Mouse (Mus musculus): ENCODE data around the gene Map3k5. TPM values are rescaled to one million over a fixed set of nuclear protein-coding genes. Genes with fewer than 3 reads are reported as not detected.

The Map3k5 gene
- polyA plus RNA-seq, 1 experiment: 11.3 TPM

DNA sequence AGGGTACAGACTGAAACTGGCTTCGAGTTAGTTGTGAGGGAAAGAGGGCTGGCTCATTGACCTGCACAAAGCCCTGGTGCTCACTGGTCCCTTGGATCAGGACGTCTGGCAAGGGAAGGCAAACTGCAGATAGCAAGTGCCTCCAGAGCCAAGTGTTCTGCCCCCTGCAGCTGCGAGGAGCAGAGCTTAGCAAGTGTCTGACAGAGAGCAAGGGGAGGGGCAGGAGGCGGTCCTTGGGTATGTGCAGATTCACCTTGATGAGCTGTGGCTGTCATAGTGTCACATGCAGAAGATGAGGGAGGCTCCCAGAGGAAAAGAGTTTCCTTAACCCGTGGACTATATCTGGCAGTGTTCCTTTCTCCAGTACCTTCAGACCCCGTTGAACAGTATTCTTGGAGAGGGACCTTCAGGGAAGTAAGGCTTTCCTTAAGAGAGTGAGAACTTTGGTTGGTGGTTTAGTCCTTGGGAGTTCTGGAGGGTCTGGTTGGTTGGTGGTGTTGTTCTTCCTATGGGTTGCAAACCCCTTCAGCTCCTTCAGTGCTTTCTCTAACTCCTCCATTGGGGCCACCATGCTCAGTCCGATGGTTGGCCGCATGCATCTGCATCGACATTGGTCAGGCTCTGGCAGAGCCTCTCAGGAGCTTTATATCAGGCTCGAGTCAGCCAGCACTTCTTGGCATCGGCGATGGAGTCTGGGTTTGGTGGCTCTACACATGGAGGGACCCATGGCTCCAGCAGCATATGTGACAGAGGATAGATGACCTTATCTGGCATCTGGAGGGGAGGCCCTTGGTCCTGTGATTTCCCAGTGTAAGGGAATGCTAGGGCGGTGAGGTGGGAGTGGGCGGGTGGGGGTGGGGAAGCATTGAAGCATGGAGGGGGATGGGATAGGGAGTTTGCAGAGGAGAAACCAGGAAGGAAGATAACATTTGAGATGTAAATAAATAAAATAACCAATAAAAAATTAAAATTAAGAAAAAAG is 60.5 kb downstream of the Map3k5 start:
- Histone ChIP-seq H3K27ac (ENCODE audit: insufficient read depth, low read depth, low read length) (peak overlapping the region; percentile 1), H3K27me3 (replicated peaks; ENCODE audit: control insufficient read depth, insufficient read depth, low read length) (no peaks in the 10 kb centered on the region), H3K4me1 (ENCODE audit: control insufficient read depth, insufficient read depth, low read length) (peaks cover 24% of the 10 kb centered on the region), H3K36me3 (ENCODE audit: control insufficient read depth, insufficient read depth, low read length) (no peaks in the 10 kb centered on the region), H3K4me3 (ENCODE audit: insufficient read depth, low read depth, low read length) (no peak overlapping the region)
- 54% methylated on average over 14 of the region's 14 CpGs for WGBS
- DNase-seq: peak; percentile 94
- TF ChIP-seq POLR2A (IDR thresholded peaks at IDR 0.05; ENCODE audit: low read depth, low read length) (no peak), CTCF (conservative IDR thresholded peaks at IDR 0.05; ENCODE audit: insufficient read depth, insufficient read length, low read depth, low read length) (no peak; the same call in 1 of the 2 replicates)

DNA sequence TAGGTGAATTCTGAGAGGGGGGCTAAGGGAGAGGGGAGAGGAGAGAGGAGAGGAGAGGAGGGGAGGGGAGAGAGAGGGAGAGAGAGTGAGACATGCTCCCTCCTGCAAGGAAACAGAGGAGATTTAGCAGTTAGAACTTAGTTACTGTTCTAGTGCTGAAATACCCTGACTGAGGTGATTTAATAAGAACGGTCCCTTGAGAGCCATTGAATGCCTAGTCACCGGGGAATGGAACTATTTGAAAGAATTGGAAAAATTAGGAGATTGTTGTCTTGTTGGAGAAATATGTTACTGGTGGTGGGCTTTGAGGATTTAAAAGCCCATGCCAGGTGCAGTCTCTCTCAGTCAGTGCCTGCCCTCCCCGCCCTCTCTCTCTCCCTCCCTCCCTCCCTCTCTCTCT is 61.9 kb downstream of the Map3k5 start:
- H3K4me3 ChIP-seq (ENCODE audit: insufficient read depth, low read depth, low read length): no peak overlapping the region
- no peak for TF ChIP-seq CTCF (conservative IDR thresholded peaks at IDR 0.05; ENCODE audit: insufficient read depth, insufficient read length, low read depth, low read length)
- TF ChIP-seq POLR2A (IDR thresholded peaks at IDR 0.05; ENCODE audit: low read depth, low read length): no peak
- WGBS: 77% methylated on average over 3 of the region's 3 CpGs
- no peak for DNase-seq
- H3K27ac ChIP-seq (ENCODE audit: insufficient read depth, low read depth, low read length): no peak overlapping the region
- no peaks in the 10 kb centered on the region for H3K36me3 ChIP-seq (ENCODE audit: control insufficient read depth, insufficient read depth, low read length)
- H3K27me3 ChIP-seq (replicated peaks; ENCODE audit: control insufficient read depth, insufficient read depth, low read length): no peaks in the 10 kb centered on the region
- peaks cover 16% of the 10 kb centered on the region for H3K4me1 ChIP-seq (ENCODE audit: control insufficient read depth, insufficient read depth, low read length)

DNA sequence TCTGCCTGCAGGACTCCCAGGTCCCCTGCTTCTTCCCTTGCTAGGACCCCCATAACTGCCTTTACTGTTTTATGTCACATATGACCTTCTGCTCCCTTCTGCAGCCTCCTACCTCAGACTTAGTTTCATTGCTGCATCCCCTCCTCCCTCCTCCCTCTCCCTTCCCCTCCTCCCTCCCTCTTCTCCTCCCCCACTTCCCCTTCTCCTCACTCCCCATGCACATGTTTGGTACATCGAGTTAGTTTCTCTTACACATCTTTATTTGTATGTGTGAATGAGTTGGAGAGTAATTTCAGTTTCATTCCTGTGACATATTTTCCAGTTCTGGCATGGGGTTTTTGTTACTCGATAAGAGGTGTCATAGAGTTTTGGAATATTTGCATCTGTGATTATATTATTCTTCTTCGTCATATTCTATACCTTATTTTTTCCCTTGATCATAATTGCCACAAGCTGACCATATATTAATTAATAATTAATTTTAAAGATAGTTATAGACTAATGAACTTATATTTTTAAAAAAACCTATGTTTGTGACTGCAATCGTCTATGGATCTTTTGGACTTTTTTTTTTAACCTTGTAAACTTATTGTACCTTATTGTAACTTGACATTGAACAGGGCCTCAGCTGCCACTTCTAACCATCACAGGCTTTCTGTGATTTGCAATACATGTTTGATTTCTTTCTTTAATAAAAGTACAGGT is 65.6 kb downstream of the Map3k5 start:
- H3K4me1 ChIP-seq (ENCODE audit: control insufficient read depth, insufficient read depth, low read length): peaks cover 2% of the 10 kb centered on the region; the same call in 1 of the 2 replicates
- DNase-seq: no peak
- H3K27ac ChIP-seq (ENCODE audit: insufficient read depth, low read depth, low read length): no peak overlapping the region
- no peaks in the 10 kb centered on the region for H3K27me3 ChIP-seq (replicated peaks; ENCODE audit: control insufficient read depth, insufficient read depth, low read length)
- peaks cover 2% of the 10 kb centered on the region; the same call in 1 of the 2 replicates for H3K36me3 ChIP-seq (ENCODE audit: control insufficient read depth, insufficient read depth, low read length)
- TF ChIP-seq POLR2A (IDR thresholded peaks at IDR 0.05; ENCODE audit: low read depth, low read length): no peak
- TF ChIP-seq CTCF (conservative IDR thresholded peaks at IDR 0.05; ENCODE audit: insufficient read depth, insufficient read length, low read depth, low read length): no peak
- H3K4me3 ChIP-seq (ENCODE audit: insufficient read depth, low read depth, low read length): no peak overlapping the region
- 60% methylated on average over 4 of the region's 4 CpGs for WGBS

GRCm38 (mm10) chr10:20000408-20000770 is 66.1 kb downstream of the Map3k5 start:
- WGBS: 88% methylated on average over 8 of the region's 8 CpGs
- DNase-seq: no peak
- Histone ChIP-seq H3K4me3 (ENCODE audit: insufficient read depth, low read depth, low read length) (no peak overlapping the region), H3K27me3 (replicated peaks; ENCODE audit: control insufficient read depth, insufficient read depth, low read length) (no peaks in the 10 kb centered on the region), H3K27ac (ENCODE audit: insufficient read depth, low read depth, low read length) (no peak overlapping the region), H3K4me1 (ENCODE audit: control insufficient read depth, insufficient read depth, low read length) (no peaks in the 10 kb centered on the region), H3K36me3 (ENCODE audit: control insufficient read depth, insufficient read depth, low read length) (peaks cover 2% of the 10 kb centered on the region; the same call in 1 of the 2 replicates)
- TF ChIP-seq POLR2A (IDR thresholded peaks at IDR 0.05; ENCODE audit: low read depth, low read length): no peak
- no peak for TF ChIP-seq CTCF (conservative IDR thresholded peaks at IDR 0.05; ENCODE audit: insufficient read depth, insufficient read length, low read depth, low read length)

DNA sequence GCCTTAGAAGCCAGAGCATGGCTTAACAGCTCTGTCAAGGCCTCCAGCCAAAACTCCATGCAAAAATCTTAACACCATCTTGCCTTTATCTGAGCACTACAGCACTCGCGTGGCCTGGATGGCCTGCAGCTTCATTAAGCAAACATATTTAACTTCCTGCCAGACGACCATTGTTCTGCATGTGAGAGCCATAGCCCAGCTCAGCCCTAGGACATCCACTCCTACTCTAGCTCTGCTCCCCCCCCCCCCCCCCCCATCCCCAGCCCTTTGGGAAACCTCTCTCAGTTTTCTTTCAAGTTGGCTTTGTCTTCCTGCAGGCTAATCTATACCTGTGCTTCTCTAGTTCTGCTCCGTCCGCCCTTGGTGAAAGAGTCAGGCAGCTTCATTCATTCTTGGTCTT is 67.7 kb downstream of the Map3k5 start:
- Histone ChIP-seq H3K27me3 (replicated peaks; ENCODE audit: control insufficient read depth, insufficient read depth, low read length) (no peaks in the 10 kb centered on the region), H3K27ac (ENCODE audit: insufficient read depth, low read depth, low read length) (no peak overlapping the region), H3K4me1 (ENCODE audit: control insufficient read depth, insufficient read depth, low read length) (no peaks in the 10 kb centered on the region), H3K36me3 (ENCODE audit: control insufficient read depth, insufficient read depth, low read length) (peaks cover 2% of the 10 kb centered on the region; the same call in 1 of the 2 replicates), H3K4me3 (ENCODE audit: insufficient read depth, low read depth, low read length) (no peak overlapping the region)
- TF ChIP-seq CTCF (conservative IDR thresholded peaks at IDR 0.05; ENCODE audit: insufficient read depth, insufficient read length, low read depth, low read length) (no peak), POLR2A (IDR thresholded peaks at IDR 0.05; ENCODE audit: low read depth, low read length) (no peak)
- no peak for DNase-seq
- WGBS: 65% methylated on average over 5 of the region's 5 CpGs

DNA sequence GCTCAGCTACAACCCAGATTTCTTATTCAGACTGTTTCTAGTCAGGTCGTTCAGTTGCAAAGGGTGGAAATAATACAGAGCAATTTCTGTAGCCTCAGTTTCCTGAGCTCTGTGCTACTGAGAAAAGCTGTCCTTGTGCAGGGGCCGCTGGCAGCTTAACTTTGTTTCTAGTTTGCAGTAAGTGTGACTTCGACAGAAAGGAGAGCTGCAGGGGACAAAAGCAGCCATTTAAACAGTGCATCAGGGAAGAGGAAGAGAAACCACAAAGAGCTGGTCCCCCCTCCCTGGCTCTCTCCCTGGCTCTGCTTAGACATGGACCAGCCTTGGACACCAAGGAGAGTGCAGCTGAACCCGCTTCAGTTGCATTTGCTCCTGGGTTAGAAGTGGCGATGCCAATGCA is 68.7 kb downstream of the Map3k5 start:
- Histone ChIP-seq H3K4me3 (ENCODE audit: insufficient read depth, low read depth, low read length) (no peak overlapping the region), H3K4me1 (ENCODE audit: control insufficient read depth, insufficient read depth, low read length) (no peaks in the 10 kb centered on the region), H3K36me3 (ENCODE audit: control insufficient read depth, insufficient read depth, low read length) (peaks cover 2% of the 10 kb centered on the region; the same call in 1 of the 2 replicates), H3K27ac (ENCODE audit: insufficient read depth, low read depth, low read length) (no peak overlapping the region), H3K27me3 (replicated peaks; ENCODE audit: control insufficient read depth, insufficient read depth, low read length) (no peaks in the 10 kb centered on the region)
- no peak for DNase-seq
- WGBS: 84% methylated on average over 5 of the region's 5 CpGs
- TF ChIP-seq POLR2A (IDR thresholded peaks at IDR 0.05; ENCODE audit: low read depth, low read length) (no peak), CTCF (conservative IDR thresholded peaks at IDR 0.05; ENCODE audit: insufficient read depth, insufficient read length, low read depth, low read length) (no peak)

DNA sequence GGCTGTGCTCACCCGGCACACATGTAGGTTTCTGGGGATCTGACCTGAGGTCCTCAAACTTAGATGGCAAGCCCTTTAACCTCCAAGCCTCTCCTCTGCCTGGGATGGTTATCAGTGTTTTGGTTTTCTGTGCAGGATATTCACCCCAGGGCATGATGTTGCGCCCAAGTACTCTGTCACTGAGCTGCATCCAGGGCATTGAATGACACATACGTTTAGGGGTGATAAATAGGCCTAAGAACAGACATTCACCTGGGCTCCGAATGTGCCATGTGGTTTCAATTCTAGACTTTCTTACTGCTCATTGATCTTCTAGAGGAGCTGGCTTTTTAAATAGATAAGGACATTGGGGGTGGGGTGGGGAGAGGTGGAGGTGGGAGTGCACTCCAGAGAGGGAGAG is 70.5 kb downstream of the Map3k5 start:
- no peaks in the 10 kb centered on the region for H3K27me3 ChIP-seq (replicated peaks; ENCODE audit: control insufficient read depth, insufficient read depth, low read length)
- no peak overlapping the region for H3K27ac ChIP-seq (ENCODE audit: insufficient read depth, low read depth, low read length)
- no peak overlapping the region for H3K4me3 ChIP-seq (ENCODE audit: insufficient read depth, low read depth, low read length)
- TF ChIP-seq CTCF (conservative IDR thresholded peaks at IDR 0.05; ENCODE audit: insufficient read depth, insufficient read length, low read depth, low read length) (no peak), POLR2A (IDR thresholded peaks at IDR 0.05; ENCODE audit: low read depth, low read length) (no peak)
- peaks cover 2% of the 10 kb centered on the region; the same call in 1 of the 2 replicates for H3K36me3 ChIP-seq (ENCODE audit: control insufficient read depth, insufficient read depth, low read length)
- no peak for DNase-seq
- 88% methylated on average over 4 of the region's 4 CpGs for whole genome bisulfite sequencing
- no peaks in the 10 kb centered on the region for H3K4me1 ChIP-seq (ENCODE audit: control insufficient read depth, insufficient read depth, low read length)
